Comparison of ENCODE assay signal across 8 mouse cellular contexts in genomic region chr3:103101909-103102308, GRCm38 (mm10). TPM values are rescaled to one million over a fixed set of nuclear protein-coding genes. Genes with fewer than 3 reads are reported as not detected.
DNase-seq lines count a peak whose midpoint lies in the region; ATAC-seq and TF ChIP-seq lines count a peak whose summit lies in the region.

No protein-coding gene starts in this region.

- ATAC-seq in erythroblast, adult 5-6 weeks (replicated peaks; ENCODE audit: low FRiP score, poor library complexity, severe bottlenecking), result peak; percentile 59
- peak; percentile 22; the same call in 1 of the 2 replicates for ATAC-seq in intestine, postnatal 0 days
- peak; percentile 47 for ATAC-seq in midbrain, embryonic 14.5 days (ENCODE audit: low FRiP score, low TSS enrichment)

- no peak for DNase-seq in heart, embryonic 10.5 days (ENCODE audit: low spot score)
- DNase-seq in heart, adult 8-10 months (ENCODE audit: low spot score), result no peak
- DNase-seq in midbrain, embryonic 14.5 days, result no peak
- no peak for DNase-seq in embryo, embryonic 9.5 days (ENCODE audit: extremely low spot score)
- DNase-seq in left cerebral cortex, adult 18-20 months (ENCODE audit: low spot score in 2 of 2), result no peak

- no peaks in the 10 kb centered on the region for H3K9me3 ChIP-seq in heart, embryonic 10.5 days
- H3K9me3 ChIP-seq in ES-Bruce4 (replicated peaks; ENCODE audit: control insufficient read depth, insufficient read depth, low read length, poor library complexity, severe bottlenecking), result no peaks in the 10 kb centered on the region
- H3K9me3 ChIP-seq in intestine, postnatal 0 days (ENCODE audit: control insufficient read depth), result no peaks in the 10 kb centered on the region
- no peaks in the 10 kb centered on the region for H3K9me3 ChIP-seq in midbrain, embryonic 14.5 days (ENCODE audit: control insufficient read depth, low read length)

- TF ChIP-seq POLR2A in ES-Bruce4 (IDR thresholded peaks at IDR 0.05; ENCODE audit: insufficient read depth, low read length), result no peak

- H3K4me1 ChIP-seq in heart, embryonic 10.5 days, result peaks cover 8% of the 10 kb centered on the region; the same call in 1 of the 2 replicates
- no peaks in the 10 kb centered on the region for H3K4me1 ChIP-seq in ES-Bruce4 (ENCODE audit: control insufficient read depth, insufficient read depth, low read length)
- H3K4me1 ChIP-seq in intestine, postnatal 0 days (replicated peaks; ENCODE audit: control insufficient read depth, insufficient read depth, low read length), result 0 out of 2 replicates have a peak, but pooled peaks cover 4% of the 10 kb centered on the region
- peaks cover 4% of the 10 kb centered on the region; the same call in 1 of the 2 replicates for H3K4me1 ChIP-seq in midbrain, embryonic 14.5 days (ENCODE audit: control insufficient read depth, insufficient read depth, low read length)

- peak overlapping the region; percentile 88 for H3K27ac ChIP-seq in heart, embryonic 10.5 days
- H3K27ac ChIP-seq in ES-Bruce4 (ENCODE audit: insufficient read depth, low read length), result no peak overlapping the region
- no peak overlapping the region for H3K27ac ChIP-seq in intestine, postnatal 0 days (ENCODE audit: low read depth, low read length)
- H3K27ac ChIP-seq in midbrain, embryonic 14.5 days (replicated peaks; ENCODE audit: low read depth, low read length), result no peak overlapping the region

- peak overlapping the region; percentile 79 for H3K4me3 ChIP-seq in heart, embryonic 10.5 days
- peak overlapping the region; percentile 79 for H3K4me3 ChIP-seq in ES-Bruce4 (ENCODE audit: low read depth, low read length)
- H3K4me3 ChIP-seq in intestine, postnatal 0 days (ENCODE audit: low read depth, low read length), result peak overlapping the region; percentile 55
- peak overlapping the region; percentile 43 for H3K4me3 ChIP-seq in midbrain, embryonic 14.5 days (replicated peaks; ENCODE audit: low read depth, low read length)

- TF ChIP-seq EP300 in ES-Bruce4 (IDR thresholded peaks at IDR 0.05; ENCODE audit: insufficient read depth, low read depth, low read length), result no peak

- H3K9ac ChIP-seq in ES-Bruce4 (ENCODE audit: low read depth, poor library complexity, severe bottlenecking), result peak overlapping the region; percentile 19
- no peak overlapping the region for H3K9ac ChIP-seq in intestine, postnatal 0 days (ENCODE audit: low read depth, low read length)
- H3K9ac ChIP-seq in midbrain, embryonic 14.5 days (replicated peaks; ENCODE audit: low read length), result peak overlapping the region; percentile 39; the same call in 1 of the 2 replicates

- under 1% methylated on average over 14 of the region's 14 CpGs for WGBS in heart, embryonic 10.5 days
- WGBS in intestine, postnatal 0 days, result under 1% methylated on average over 14 of the region's 14 CpGs
- WGBS in midbrain, embryonic 14.5 days, result 3% methylated on average over 14 of the region's 14 CpGs

- no peaks in the 10 kb centered on the region for H3K36me3 ChIP-seq in heart, embryonic 10.5 days
- no peaks in the 10 kb centered on the region for H3K36me3 ChIP-seq in ES-Bruce4 (ENCODE audit: control insufficient read depth, insufficient read depth, low read length, poor library complexity, severe bottlenecking)
- H3K36me3 ChIP-seq in intestine, postnatal 0 days (ENCODE audit: control insufficient read depth, insufficient read depth), result no peaks in the 10 kb centered on the region
- H3K36me3 ChIP-seq in midbrain, embryonic 14.5 days (ENCODE audit: control insufficient read depth, insufficient read depth, low read length), result no peaks in the 10 kb centered on the region

- peak overlapping the region; percentile 91 for H3K4me2 ChIP-seq in intestine, postnatal 0 days (replicated peaks; ENCODE audit: low read depth)
- peak overlapping the region; percentile 75 for H3K4me2 ChIP-seq in midbrain, embryonic 14.5 days (ENCODE audit: low read length)

- H3K27me3 ChIP-seq in heart, embryonic 10.5 days (ENCODE audit: insufficient read depth, poor library complexity, severe bottlenecking), result 0 out of 2 replicates have a peak, but pooled peaks cover 10% of the 10 kb centered on the region
- no peaks in the 10 kb centered on the region for H3K27me3 ChIP-seq in ES-Bruce4 (ENCODE audit: control insufficient read depth, insufficient read depth, low read length, poor library complexity, severe bottlenecking)
- H3K27me3 ChIP-seq in intestine, postnatal 0 days (replicated peaks; ENCODE audit: control insufficient read depth, insufficient read depth, low read length), result no peaks in the 10 kb centered on the region
- H3K27me3 ChIP-seq in midbrain, embryonic 14.5 days (ENCODE audit: control insufficient read depth, insufficient read depth, low read length), result peaks cover 17% of the 10 kb centered on the region

- no peak for TF ChIP-seq CTCF in ES-Bruce4 (IDR thresholded peaks at IDR 0.05; ENCODE audit: low read depth, low read length)
- TF ChIP-seq CTCF in intestine, postnatal 0 days (IDR thresholded peaks at IDR 0.05; ENCODE audit: low read depth), result no peak

RNA-seq across cellular contexts. Expression of gene Dennd2c, which starts 0.5 kb away (rescaled TPM):
- polyA plus RNA-seq in heart, embryonic 10.5 days (2016; fragmentation: Nextera tagmentation; extraction: Ambion mirVana), result 3.4 and 4.4 TPM in 2 replicates
- total RNA-seq in heart, adult 8-10 months (2022), result 1 to 10 TPM; 1.5 to 1.8 (median 1.7) TPM
- polyA plus RNA-seq in ES-Bruce4 (2011; ENCODE audit: insufficient read depth, insufficient read length, low read depth, missing spikeins), result 22.4 and 22.9 TPM in 2 replicates
- 141 and 144 TPM in 2 replicates for total RNA-seq in erythroblast, adult 5-6 weeks (2015; ENCODE audit: low replicate concordance)
- total RNA-seq in erythroblast, adult 5-6 weeks (2017; ENCODE audit: low replicate concordance), result 178 and 191 TPM in 2 replicates
- 0.95 and 0.96 TPM in 2 replicates for polyA plus RNA-seq in intestine, postnatal 0 days (2015; fragmentation: Nextera tagmentation; extraction: Ambion mirVana)
- 0.84 and 0.97 TPM in 2 replicates for polyA plus RNA-seq in midbrain, embryonic 14.5 days (2014; fragmentation: Nextera tagmentation; extraction: Ambion mirVana)
- total RNA-seq in left cerebral cortex, adult 18-20 months (2021), result under 1 TPM; 0.21 to 0.30 TPM

RNA-seq across cellular contexts. Expression of gene Ampd1, which starts 28.1 kb away (rescaled TPM):
- polyA plus RNA-seq in heart, embryonic 10.5 days (2016; fragmentation: Nextera tagmentation; extraction: Ambion mirVana), result not detected in 2 replicates
- total RNA-seq in heart, adult 8-10 months (2022), result 1 to 10 TPM in 1 of 4 experiments, under 1 TPM in 3; 0.37 to 1.3 (median 0.64) TPM
- polyA plus RNA-seq in ES-Bruce4 (2011; ENCODE audit: insufficient read depth, insufficient read length, low read depth, missing spikeins), result 0.85 TPM in 1 of 2 replicates, not detected in the other
- total RNA-seq in erythroblast, adult 5-6 weeks (2015; ENCODE audit: low replicate concordance), result not detected in 2 replicates
- 0.26 TPM in 1 of 2 replicates, not detected in the other for total RNA-seq in erythroblast, adult 5-6 weeks (2017; ENCODE audit: low replicate concordance)
- polyA plus RNA-seq in intestine, postnatal 0 days (2015; fragmentation: Nextera tagmentation; extraction: Ambion mirVana), result not detected in 2 replicates
- polyA plus RNA-seq in midbrain, embryonic 14.5 days (2014; fragmentation: Nextera tagmentation; extraction: Ambion mirVana), result not detected in 2 replicates
- not detected for total RNA-seq in left cerebral cortex, adult 18-20 months (2021)

RNA-seq across cellular contexts. Expression of gene Nras, which starts 43.8 kb away (rescaled TPM):
- 109 and 122 TPM in 2 replicates for polyA plus RNA-seq in heart, embryonic 10.5 days (2016; fragmentation: Nextera tagmentation; extraction: Ambion mirVana)
- total RNA-seq in heart, adult 8-10 months (2022), result 10 to 100 TPM; 33.4 to 44.8 (median 36.6) TPM
- polyA plus RNA-seq in ES-Bruce4 (2011; ENCODE audit: insufficient read depth, insufficient read length, low read depth, missing spikeins), result 138 and 145 TPM in 2 replicates
- total RNA-seq in erythroblast, adult 5-6 weeks (2015; ENCODE audit: low replicate concordance), result 23.4 and 42.7 TPM in 2 replicates
- 26.6 and 29.6 TPM in 2 replicates for total RNA-seq in erythroblast, adult 5-6 weeks (2017; ENCODE audit: low replicate concordance)
- polyA plus RNA-seq in intestine, postnatal 0 days (2015; fragmentation: Nextera tagmentation; extraction: Ambion mirVana), result 40.1 and 42.9 TPM in 2 replicates
- 95.7 and 95.8 TPM in 2 replicates for polyA plus RNA-seq in midbrain, embryonic 14.5 days (2014; fragmentation: Nextera tagmentation; extraction: Ambion mirVana)
- 10 to 100 TPM; 59.2 to 66.1 TPM for total RNA-seq in left cerebral cortex, adult 18-20 months (2021)
